Mouse (Mus musculus): ENCODE measurements around the gene Mmaa. TPM values are rescaled to one million over a fixed set of nuclear protein-coding genes. Genes with fewer than 3 reads are reported as not detected.

Mmaa gene
- total RNA-seq (2021), result 10 to 100 TPM; 17.3 to 17.5 TPM
- long read RNA-seq, experiment 1, full-length matches to known transcripts, result 5 of 19 reads
- long read RNA-seq, experiment 1, partial matches to known transcripts, result 7 of 19 reads
- long read RNA-seq, experiment 1, other reads (novel, unspliced or antisense), result 7 of 19 reads
- long read RNA-seq, experiment 2, full-length matches to known transcripts, result 8 of 25 reads
- long read RNA-seq, experiment 2, partial matches to known transcripts, result 6 of 25 reads
- long read RNA-seq, experiment 2, other reads (novel, unspliced or antisense), result 11 of 25 reads

DNA sequence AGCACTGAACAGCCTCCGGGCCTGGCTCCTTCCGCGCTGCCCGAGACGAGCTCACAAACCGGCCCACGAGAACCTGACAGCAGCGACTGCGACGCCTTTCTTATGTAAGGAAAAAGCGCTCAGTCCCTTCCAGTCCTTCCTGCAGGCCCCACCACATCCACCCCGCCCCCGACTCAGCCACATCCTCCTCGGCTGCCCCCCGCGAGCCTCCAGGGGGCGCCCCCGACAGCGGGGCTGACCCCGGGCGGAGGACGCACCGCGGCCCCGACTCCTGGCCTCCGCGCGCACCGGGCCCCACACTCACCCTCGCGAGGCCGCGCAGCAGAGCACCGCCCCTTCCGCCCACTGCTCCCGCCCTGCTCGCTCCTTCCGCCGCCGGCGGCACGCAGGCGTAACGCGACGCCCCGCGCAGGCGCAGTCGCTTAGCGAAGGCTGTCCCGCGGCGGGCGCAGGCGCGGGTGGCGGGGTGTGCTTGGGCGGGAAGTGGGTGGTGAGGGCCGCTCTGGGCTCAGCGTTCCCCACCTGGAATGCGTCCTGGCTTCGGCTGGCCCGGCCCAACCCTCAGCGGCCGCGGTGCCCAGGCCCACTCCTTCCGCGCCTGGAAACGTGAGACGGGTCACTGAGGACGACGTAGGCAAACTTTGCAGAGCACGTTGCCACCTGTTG is at the start of gene Mmaa:
Gene Mmaa (minus strand): TSS at position 328 of the 666 bp plus-strand sequence.
- DNase-seq, result peak; percentile 99

GRCm38 (mm10) chr8:79341236-79341635 is 46.5 kb upstream of the Mmaa start:
- no peak for DNase-seq

GRCm38 (mm10) chr8:79339555-79339954 is 44.8 kb upstream of the Mmaa start:
- DNase-seq, result peak; percentile 46

DNA sequence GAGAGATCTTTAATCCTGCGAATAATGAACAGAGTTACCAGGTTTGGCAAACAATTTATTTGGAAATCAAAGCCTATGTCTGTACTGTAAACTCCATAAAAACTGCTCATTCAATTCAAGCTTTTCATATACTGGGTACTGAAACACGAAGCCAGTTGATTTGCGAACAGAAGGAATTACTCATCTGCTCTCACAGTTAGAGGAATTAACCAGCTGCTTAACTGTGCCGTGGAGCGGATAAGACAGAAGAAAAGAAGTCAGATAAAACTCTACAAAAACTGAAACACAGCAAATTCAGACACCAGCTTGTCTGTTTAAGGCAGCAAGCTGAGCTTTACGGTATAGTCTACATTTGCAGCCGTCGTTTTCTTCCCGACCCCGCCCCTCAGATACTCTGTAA is 43.9 kb upstream of the Mmaa start:
- no peak for DNase-seq

DNA sequence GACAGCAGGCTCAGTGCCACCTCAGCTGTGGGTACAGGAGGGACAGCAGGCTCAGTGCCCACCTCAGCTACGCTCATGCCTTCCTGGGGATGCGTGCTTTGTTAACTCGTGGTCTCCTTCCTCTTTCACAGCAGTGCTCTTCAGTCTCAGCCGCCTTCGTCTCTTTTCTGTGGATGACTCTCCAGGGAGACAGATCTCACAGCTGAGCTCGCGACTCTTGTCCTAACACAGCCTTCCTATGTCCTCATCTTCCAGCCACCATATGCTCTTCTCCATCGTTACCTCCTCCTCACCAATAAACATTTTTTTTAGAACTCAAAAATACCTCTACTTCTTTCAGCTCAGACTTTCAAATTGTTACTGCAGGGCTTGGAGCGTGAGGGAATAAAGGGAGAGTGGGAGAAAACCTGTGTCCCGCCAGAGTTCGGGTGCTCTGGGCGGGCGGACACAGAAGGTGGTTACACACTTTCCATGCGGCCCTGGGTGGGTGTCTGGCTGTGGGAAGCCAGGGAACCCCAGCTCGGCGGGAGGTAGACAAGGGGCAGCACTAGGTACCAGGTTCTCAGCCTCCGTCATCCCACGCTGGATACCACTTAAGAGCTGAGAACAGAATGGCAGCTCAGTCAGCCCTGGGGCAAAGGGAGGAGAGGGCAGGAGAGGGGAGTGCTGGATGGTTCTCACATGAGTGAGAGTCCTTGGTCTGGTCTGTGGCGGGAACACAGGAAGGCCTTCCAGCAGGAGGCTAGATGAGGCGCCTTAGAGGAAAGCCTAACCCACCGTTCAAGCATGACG is 37.6 kb upstream of the Mmaa start:
- DNase-seq, result no peak

- DNase-seq, result no peak
These were observed 36.8 kb upstream of the Mmaa start for GRCm38 (mm10) chr8:79331571-79331970.

DNA sequence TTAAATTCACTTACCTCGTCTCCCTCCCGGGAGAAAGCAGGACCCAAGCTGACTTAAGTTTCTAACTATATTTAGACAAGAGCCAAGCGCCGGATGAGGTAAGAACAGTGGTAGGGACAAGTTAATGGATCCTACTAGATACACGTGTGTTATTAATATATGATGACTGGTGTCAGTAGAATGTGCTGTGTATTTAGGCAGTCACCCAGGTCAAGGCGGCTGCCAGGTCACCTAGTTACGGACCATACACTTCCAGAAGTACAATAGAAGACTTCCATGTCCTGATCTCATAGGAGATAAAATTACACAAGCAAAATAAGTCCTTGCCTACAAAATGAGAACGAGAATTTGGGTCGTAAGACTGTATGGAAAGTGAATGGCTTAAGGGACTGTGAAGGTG is 36.3 kb upstream of the Mmaa start:
- no peak for DNase-seq

DNA sequence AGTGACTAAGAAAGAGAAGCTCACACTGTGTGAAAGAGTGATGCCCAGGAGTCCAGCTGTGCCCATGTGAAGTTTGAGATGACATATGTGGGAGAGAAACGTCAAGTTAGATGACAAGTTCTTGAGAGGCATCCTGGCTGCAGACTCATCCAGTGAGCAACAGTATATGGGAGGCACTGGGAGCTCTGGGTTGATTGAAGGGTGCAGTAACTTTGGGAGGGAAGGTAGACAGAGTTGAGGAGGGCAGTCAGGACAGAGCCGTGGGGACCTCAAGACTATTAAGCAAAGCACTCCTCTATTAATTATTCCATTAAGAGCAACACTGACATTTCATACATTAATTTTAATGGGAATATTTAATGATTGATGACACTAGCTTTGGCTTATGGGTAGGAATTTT is 35.0 kb upstream of the Mmaa start:
- DNase-seq, result no peak

DNA sequence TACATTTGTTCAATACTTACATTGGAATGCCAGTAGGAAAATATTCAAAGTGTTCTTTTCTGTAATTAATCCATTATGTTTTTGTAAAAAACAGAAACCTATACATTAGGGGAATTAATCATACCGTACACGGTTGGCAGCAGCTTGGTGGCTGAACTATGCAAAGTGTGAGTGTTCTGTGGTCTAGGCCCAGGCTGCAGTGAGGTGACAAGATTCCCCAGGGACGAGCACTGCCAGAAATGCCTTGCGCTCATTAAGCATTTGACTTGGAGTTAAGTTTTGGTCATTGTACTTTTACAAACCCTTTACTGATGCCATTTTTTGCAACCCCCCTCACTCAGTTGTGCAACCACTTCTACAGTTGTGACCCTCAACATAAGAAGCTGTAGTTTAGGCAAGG is 34.4 kb upstream of the Mmaa start:
- DNase-seq, result no peak

DNA sequence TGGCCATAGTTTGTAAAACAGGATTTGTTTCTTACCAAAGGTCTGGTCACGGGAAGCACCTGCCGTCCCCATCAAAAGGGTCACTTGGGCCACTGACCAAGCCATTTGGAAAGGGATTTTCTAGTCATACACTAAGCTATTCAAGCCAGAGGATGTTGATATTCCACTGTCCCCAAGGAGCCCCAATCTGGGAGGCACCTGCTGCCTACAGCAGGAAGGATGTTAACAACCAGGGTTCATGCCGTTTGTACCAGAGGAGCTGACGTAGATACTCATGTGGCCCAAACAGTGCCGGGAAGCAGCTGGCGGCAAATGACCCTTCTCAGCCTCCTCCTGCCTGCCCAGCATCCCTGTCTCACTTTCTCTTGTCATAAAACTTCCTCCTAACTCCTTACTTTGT is 30.8 kb upstream of the Mmaa start:
- no peak for DNase-seq

DNA sequence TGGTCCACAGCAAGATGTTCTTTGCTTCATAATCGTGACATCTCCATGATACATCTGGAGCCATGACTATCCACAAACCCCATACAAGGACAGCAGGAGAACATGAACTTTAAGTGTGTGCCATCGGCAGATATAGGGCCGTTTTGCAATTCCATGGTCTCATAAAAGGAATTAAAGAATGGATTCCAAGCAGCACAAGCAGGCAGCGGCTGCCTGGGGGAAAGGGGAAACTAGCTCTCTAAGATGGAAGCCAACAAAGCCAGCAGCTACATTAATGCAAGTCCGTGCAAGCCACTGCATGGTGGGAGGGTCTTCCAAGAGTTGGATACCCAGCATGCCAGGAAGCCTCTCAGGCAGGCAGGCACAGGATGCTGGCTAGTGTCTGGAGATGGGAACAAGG is 30.2 kb upstream of the Mmaa start:
- no peak for DNase-seq

GRCm38 (mm10) chr8:79324036-79324435 is 29.3 kb upstream of the Mmaa start:
- DNase-seq, result no peak

- no peak for DNase-seq
These were observed 28.4 kb upstream of the Mmaa start for GRCm38 (mm10) chr8:79323121-79323520.

GRCm38 (mm10) chr8:79310801-79311200 is 16.1 kb upstream of the Mmaa start:
- DNase-seq, result no peak

- no peak for DNase-seq
These were observed 11.2 kb upstream of the Mmaa start for GRCm38 (mm10) chr8:79305941-79306340.

DNA sequence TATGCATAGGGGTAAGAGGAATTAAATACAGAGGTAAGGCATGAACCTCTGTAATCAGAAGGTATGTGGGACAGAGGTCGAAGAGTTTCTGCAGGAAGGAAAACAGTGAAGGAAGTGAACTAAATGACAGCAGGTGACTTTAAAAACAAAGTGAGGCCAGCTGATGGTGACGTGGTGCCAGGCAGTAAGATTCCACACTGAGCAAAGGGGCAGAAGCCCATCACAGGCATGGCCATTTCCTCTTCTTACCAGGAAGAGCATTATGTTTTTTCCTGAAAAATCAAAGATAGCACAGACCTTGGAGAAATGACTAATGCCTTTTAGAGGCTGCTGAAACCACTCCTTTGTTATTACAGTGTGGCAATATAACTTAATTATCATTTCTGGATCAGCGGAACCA is 6.8 kb upstream of the Mmaa start:
- DNase-seq, result no peak

DNA sequence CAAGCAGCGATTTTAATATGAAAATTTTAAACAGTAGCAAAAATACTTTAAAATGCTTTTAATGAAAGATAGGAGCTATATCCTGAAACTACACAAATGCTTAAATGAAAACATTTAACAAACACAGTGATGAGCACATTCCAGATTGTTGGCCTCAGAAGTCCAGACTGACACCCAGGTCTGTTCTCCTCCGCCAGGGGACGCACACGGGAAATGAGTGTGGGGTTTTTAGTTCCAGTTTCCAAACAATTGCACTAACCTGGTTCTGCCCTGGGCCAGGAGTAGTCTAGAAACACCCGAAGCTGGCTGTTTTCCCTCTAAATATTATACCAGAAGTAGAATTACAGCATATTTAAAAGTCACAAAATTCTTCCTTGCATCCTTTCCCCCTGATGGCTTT is 5.0 kb upstream of the Mmaa start:
- DNase-seq, result peak; percentile 17

DNA sequence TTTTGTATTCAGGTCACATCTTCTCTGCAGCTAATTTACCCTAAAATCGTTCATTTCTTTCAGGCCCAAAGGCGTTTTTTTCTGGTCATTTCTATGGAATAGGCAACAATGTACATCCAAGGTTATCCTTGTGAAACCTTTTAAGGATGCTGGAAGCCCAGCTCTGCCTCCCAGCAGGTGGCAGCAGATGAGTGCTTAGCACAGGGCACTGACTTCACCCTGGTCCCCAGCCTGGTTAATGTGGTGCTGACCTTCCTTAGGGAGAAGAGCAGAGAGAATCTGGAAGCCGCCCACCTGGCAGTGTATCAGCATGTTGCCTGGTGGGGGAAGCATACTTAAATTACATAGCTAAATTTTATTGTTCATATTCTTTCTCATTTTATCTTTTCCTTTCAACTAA is 3.0 kb upstream of the Mmaa start:
- DNase-seq, result peak; percentile 79

- DNase-seq, result no peak
These were observed 754 bp upstream of the Mmaa start for GRCm38 (mm10) chr8:79295276-79296105.

DNA sequence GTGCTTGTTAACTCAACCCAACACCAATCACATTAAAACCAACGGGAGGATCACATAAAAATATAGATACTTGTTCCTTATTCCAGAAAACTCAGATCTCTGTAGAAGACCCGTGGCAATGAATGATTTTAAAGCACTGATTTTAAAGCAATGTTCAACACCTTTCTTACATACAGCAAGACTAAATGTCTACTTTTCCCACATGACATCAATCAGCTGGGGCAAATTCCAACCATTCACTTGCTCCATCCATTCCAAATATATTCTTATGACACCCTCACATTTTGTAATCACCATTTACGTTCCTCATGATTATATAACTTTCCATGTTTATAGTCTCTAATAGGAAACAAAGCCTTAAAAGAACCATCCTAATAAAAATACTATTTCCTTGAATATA is 896 bp downstream of the Mmaa start:
- DNase-seq, result no peak

- no peak for DNase-seq
These were observed 1.9 kb downstream of the Mmaa start for GRCm38 (mm10) chr8:79292712-79293264.

DNA sequence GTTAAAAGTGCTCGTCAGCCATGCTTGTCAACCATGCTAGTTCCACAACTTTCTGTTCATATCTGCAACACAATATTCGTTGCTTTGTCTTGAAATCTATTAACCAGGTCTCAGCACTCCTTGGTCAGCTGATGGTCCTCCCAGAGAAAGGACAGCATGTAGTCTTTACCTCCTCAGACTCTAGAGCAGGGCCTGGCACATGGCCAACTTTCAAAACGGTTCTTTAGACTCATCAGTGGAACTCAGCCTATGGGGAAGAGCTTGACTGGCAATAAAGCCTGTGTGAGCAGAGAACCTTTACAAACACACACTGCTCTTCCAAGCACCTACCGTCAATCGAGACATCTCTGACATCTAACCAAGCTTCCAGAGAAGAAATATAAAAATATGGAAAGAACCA is 5.1 kb downstream of the Mmaa start:
- DNase-seq, result peak; percentile 15
